Mouse (Mus musculus): ENCODE measurements around the gene Gm45521. TPM values are rescaled to one million over a fixed set of nuclear protein-coding genes. Genes with fewer than 3 reads are reported as not detected.

The Gm45521 gene
- not detected in 2 replicates for polyA plus RNA-seq (2012; rRNA removed)

GRCm38 (mm10) chr14:7957049-7957448 lies at the start of gene Gm45521:
Gene Gm45521, plus strand, starts transcription at chr14:7957288.
- Histone ChIP-seq H3K4me1 (ENCODE audit: control insufficient read depth, insufficient read depth, low read length) (no peaks in the 10 kb centered on the region), H3K4me3 (ENCODE audit: insufficient read depth, low read length) (no peak within 1 kb of the TSS), H3K27ac (ENCODE audit: insufficient read depth, low read length) (no peak within 1 kb of the TSS)
- TF ChIP-seq CTCF (IDR thresholded peaks at IDR 0.05; ENCODE audit: extremely low read depth, insufficient read depth, low read length) (no peak), POLR2A (IDR thresholded peaks at IDR 0.05; ENCODE audit: extremely low read depth, insufficient read depth, low read length) (no peak)

GRCm38 (mm10) chr14:7909472-7909871 lies 47.6 kb upstream of the Gm45521 start:
- no peak for TF ChIP-seq CTCF (IDR thresholded peaks at IDR 0.05; ENCODE audit: extremely low read depth, insufficient read depth, low read length)
- TF ChIP-seq POLR2A (IDR thresholded peaks at IDR 0.05; ENCODE audit: extremely low read depth, insufficient read depth, low read length), result no peak
- Histone ChIP-seq H3K4me3 (ENCODE audit: insufficient read depth, low read length) (no peak overlapping the region), H3K4me1 (ENCODE audit: control insufficient read depth, insufficient read depth, low read length) (no peaks in the 10 kb centered on the region), H3K27ac (ENCODE audit: insufficient read depth, low read length) (no peak overlapping the region)

- H3K4me3 ChIP-seq (ENCODE audit: insufficient read depth, low read length), result no peak overlapping the region
- no peaks in the 10 kb centered on the region; the same call in 1 of the 2 replicates for H3K4me1 ChIP-seq (ENCODE audit: control insufficient read depth, insufficient read depth, low read length)
- no peak for TF ChIP-seq CTCF (IDR thresholded peaks at IDR 0.05; ENCODE audit: extremely low read depth, insufficient read depth, low read length)
- no peak for TF ChIP-seq POLR2A (IDR thresholded peaks at IDR 0.05; ENCODE audit: extremely low read depth, insufficient read depth, low read length)
- H3K27ac ChIP-seq (ENCODE audit: insufficient read depth, low read length), result no peak overlapping the region; the same call in 1 of the 2 replicates
These were observed 43.2 kb upstream of the Gm45521 start for GRCm38 (mm10) chr14:7913842-7914241.

- Histone ChIP-seq H3K4me1 (ENCODE audit: control insufficient read depth, insufficient read depth, low read length) (no peaks in the 10 kb centered on the region; the same call in 1 of the 2 replicates), H3K4me3 (ENCODE audit: insufficient read depth, low read length) (no peak overlapping the region), H3K27ac (ENCODE audit: insufficient read depth, low read length) (no peak overlapping the region)
- TF ChIP-seq POLR2A (IDR thresholded peaks at IDR 0.05; ENCODE audit: extremely low read depth, insufficient read depth, low read length), result no peak
- no peak for TF ChIP-seq CTCF (IDR thresholded peaks at IDR 0.05; ENCODE audit: extremely low read depth, insufficient read depth, low read length)
These were observed 42.6 kb upstream of the Gm45521 start for GRCm38 (mm10) chr14:7914461-7914860.

- no peak overlapping the region for H3K4me3 ChIP-seq (ENCODE audit: insufficient read depth, low read length)
- no peak overlapping the region for H3K27ac ChIP-seq (ENCODE audit: insufficient read depth, low read length)
- no peaks in the 10 kb centered on the region; the same call in 1 of the 2 replicates for H3K4me1 ChIP-seq (ENCODE audit: control insufficient read depth, insufficient read depth, low read length)
- TF ChIP-seq CTCF (IDR thresholded peaks at IDR 0.05; ENCODE audit: extremely low read depth, insufficient read depth, low read length) (no peak), POLR2A (IDR thresholded peaks at IDR 0.05; ENCODE audit: extremely low read depth, insufficient read depth, low read length) (no peak)
These were observed 38.7 kb upstream of the Gm45521 start for GRCm38 (mm10) chr14:7918150-7918991.

GRCm38 (mm10) chr14:7919309-7919708 lies 37.8 kb upstream of the Gm45521 start:
- Histone ChIP-seq H3K4me1 (ENCODE audit: control insufficient read depth, insufficient read depth, low read length) (no peaks in the 10 kb centered on the region; the same call in 1 of the 2 replicates), H3K27ac (ENCODE audit: insufficient read depth, low read length) (no peak overlapping the region), H3K4me3 (ENCODE audit: insufficient read depth, low read length) (no peak overlapping the region)
- TF ChIP-seq CTCF (IDR thresholded peaks at IDR 0.05; ENCODE audit: extremely low read depth, insufficient read depth, low read length) (no peak), POLR2A (IDR thresholded peaks at IDR 0.05; ENCODE audit: extremely low read depth, insufficient read depth, low read length) (no peak)

GRCm38 (mm10) chr14:7919921-7920320 lies 37.2 kb upstream of the Gm45521 start:
- Histone ChIP-seq H3K27ac (ENCODE audit: insufficient read depth, low read length) (no peak overlapping the region), H3K4me1 (ENCODE audit: control insufficient read depth, insufficient read depth, low read length) (no peaks in the 10 kb centered on the region; the same call in 1 of the 2 replicates), H3K4me3 (ENCODE audit: insufficient read depth, low read length) (no peak overlapping the region)
- TF ChIP-seq CTCF (IDR thresholded peaks at IDR 0.05; ENCODE audit: extremely low read depth, insufficient read depth, low read length), result no peak
- no peak for TF ChIP-seq POLR2A (IDR thresholded peaks at IDR 0.05; ENCODE audit: extremely low read depth, insufficient read depth, low read length)

GRCm38 (mm10) chr14:7921459-7921858 lies 35.6 kb upstream of the Gm45521 start:
- Histone ChIP-seq H3K27ac (ENCODE audit: insufficient read depth, low read length) (no peak overlapping the region), H3K4me1 (ENCODE audit: control insufficient read depth, insufficient read depth, low read length) (peaks cover 2% of the 10 kb centered on the region; the same call in 1 of the 2 replicates), H3K4me3 (ENCODE audit: insufficient read depth, low read length) (no peak overlapping the region)
- TF ChIP-seq CTCF (IDR thresholded peaks at IDR 0.05; ENCODE audit: extremely low read depth, insufficient read depth, low read length) (no peak), POLR2A (IDR thresholded peaks at IDR 0.05; ENCODE audit: extremely low read depth, insufficient read depth, low read length) (no peak)

GRCm38 (mm10) chr14:7923635-7924034 lies 33.5 kb upstream of the Gm45521 start:
- TF ChIP-seq POLR2A (IDR thresholded peaks at IDR 0.05; ENCODE audit: extremely low read depth, insufficient read depth, low read length) (no peak), CTCF (IDR thresholded peaks at IDR 0.05; ENCODE audit: extremely low read depth, insufficient read depth, low read length) (no peak)
- Histone ChIP-seq H3K4me3 (ENCODE audit: insufficient read depth, low read length) (no peak overlapping the region), H3K27ac (ENCODE audit: insufficient read depth, low read length) (no peak overlapping the region), H3K4me1 (ENCODE audit: control insufficient read depth, insufficient read depth, low read length) (peaks cover 2% of the 10 kb centered on the region; the same call in 1 of the 2 replicates)

GRCm38 (mm10) chr14:7928362-7928761 lies 28.7 kb upstream of the Gm45521 start:
- Histone ChIP-seq H3K4me1 (ENCODE audit: control insufficient read depth, insufficient read depth, low read length) (peaks cover 2% of the 10 kb centered on the region; the same call in 1 of the 2 replicates), H3K27ac (ENCODE audit: insufficient read depth, low read length) (no peak overlapping the region), H3K4me3 (ENCODE audit: insufficient read depth, low read length) (no peak overlapping the region)
- TF ChIP-seq POLR2A (IDR thresholded peaks at IDR 0.05; ENCODE audit: extremely low read depth, insufficient read depth, low read length) (no peak), CTCF (IDR thresholded peaks at IDR 0.05; ENCODE audit: extremely low read depth, insufficient read depth, low read length) (no peak)
